Mouse (Mus musculus) heart, postnatal 0 days (tissue): ENCODE results near the gene Mrgpre. TPM values are rescaled to one million over a fixed set of nuclear protein-coding genes. Genes with fewer than 3 reads are reported as not detected.

Experiments
- ATAC-seq: fragments of 200-750 bp; cut with Nextera tagmentation; 2 replicates; pipeline ENCODE4 v1.8.0; 2017; ENCODE audit warnings: low read depth, moderate number of reproducible peaks, moderate library complexity; ENCODE audit not compliant: insufficient read depth
- DNase-seq: peaks from one replicate; pipeline ENCODE4 v3.0.0-alpha.2; 2016; ENCODE audit warnings: low spot score
- H3K27ac ChIP-seq: fragments of 300-500 bp; sonication (generic); 2 replicates; pipeline ENCODE4 v1.5.1; 2014; ENCODE audit warnings: low read depth, mild to moderate bottlenecking
- H3K27me3 ChIP-seq: fragments of 300-500 bp; sonication (generic); 2 replicates; pipeline ENCODE4 v1.6.1; 2014; ENCODE audit warnings: low read length, mixed read lengths; ENCODE audit not compliant: control insufficient read depth, insufficient read depth
- H3K36me3 ChIP-seq: fragments of 300-500 bp; sonication (generic); replicated peaks from 2 replicates; pipeline ENCODE4 v1.6.1; 2014; ENCODE audit warnings: low read length, mixed read lengths; ENCODE audit not compliant: control insufficient read depth, insufficient read depth
- H3K4me1 ChIP-seq: fragments of 300-500 bp; sonication (generic); 2 replicates; pipeline ENCODE4 v1.6.1; 2014; ENCODE audit warnings: antibody characterized with exemption; ENCODE audit not compliant: control insufficient read depth, insufficient read depth
- H3K4me2 ChIP-seq: fragments of 300-500 bp; sonication (generic); 2 replicates; pipeline ENCODE4 v1.6.1; 2014; ENCODE audit warnings: low read depth, mild to moderate bottlenecking, low read length, moderate library complexity
- H3K4me3 ChIP-seq: fragments of 300-500 bp; sonication (generic); 2 replicates; pipeline ENCODE4 v1.5.1; 2014; ENCODE audit warnings: low read depth, low read length
- H3K9ac ChIP-seq: fragments of 300-500 bp; sonication (generic); replicated peaks from 2 replicates; pipeline ENCODE4 v1.6.1; 2014; ENCODE audit warnings: low read depth, low read length, mixed read lengths
- H3K9me3 ChIP-seq: fragments of 300-500 bp; sonication (generic); replicated peaks from 2 replicates; pipeline ENCODE4 v1.6.1; 2016; ENCODE audit warnings: low read length; ENCODE audit not compliant: control insufficient read depth
- CTCF ChIP-seq: IDR thresholded peaks from 2 replicates; pipeline ENCODE4 v1.5.1; 2016; ENCODE audit warnings: antibody characterized with exemption, control low read depth, low read depth
- EP300 ChIP-seq: IDR thresholded peaks from 2 replicates; pipeline ENCODE4 v1.6.1; 2016; ENCODE audit warnings: antibody characterized with exemption, low read depth
- WGBS: fragments of 180-500 bp; shearing (Covaris S2); extraction: QIAGEN DNeasy Blood & Tissue Kit; methylation state at CpG from one replicate; pipeline ENCODE4 v1.1.7; 2014; 5-methylcytosine and 5-hydroxymethylcytosine counted together
- polyA plus RNA-seq: library from polyadenylated mRNA; unstranded; fragments of >200 nt; fragmentation: Nextera tagmentation; extraction: Ambion mirVana; gene quantifications from 2 replicates; pipeline ENCODE4 v1.2.1, GENCODE M21; 2015
- total RNA-seq: library from RNA; depleted of rRNA; stranded (reverse); fragments of >200 nt; gene quantifications from 2 replicates; pipeline ENCODE4 v1.2.3, GENCODE M21; 2014; ENCODE audit warnings: low replicate concordance

Gene Mrgpre
- total and polyA plus RNA-seq, 2 experiments from 2014 or later, result 0.92 to 3.9 TPM

GRCm38 (mm10) chr7:143819201-143819600, 34.9 kb upstream of the Mrgpre start:
- Histone ChIP-seq H3K27me3 (no peaks in the 10 kb centered on the region), H3K4me3 (no peak overlapping the region), H3K27ac (no peak overlapping the region), H3K9ac (no peak overlapping the region), H3K4me2 (no peak overlapping the region), H3K9me3 (no peaks in the 10 kb centered on the region), H3K36me3 (peaks cover 23% of the 10 kb centered on the region), H3K4me1 (peaks cover 13% of the 10 kb centered on the region)
- ATAC-seq (no peak), DNase-seq (no peak)
- WGBS, result 70% methylated on average over 4 of the region's 4 CpGs
- TF ChIP-seq CTCF (no peak), EP300 (no peak)

GRCm38 (mm10) chr7:143808909-143809308, 24.6 kb upstream of the Mrgpre start:
- peak; percentile 42 for TF ChIP-seq CTCF
- TF ChIP-seq EP300, result no peak
- H3K27me3 ChIP-seq, result no peaks in the 10 kb centered on the region
- no peaks in the 10 kb centered on the region for H3K9me3 ChIP-seq
- H3K27ac ChIP-seq, result no peak overlapping the region
- no peak overlapping the region for H3K4me3 ChIP-seq
- H3K36me3 ChIP-seq, result peaks cover 74% of the 10 kb centered on the region
- ATAC-seq, result no peak
- no peak overlapping the region for H3K4me2 ChIP-seq
- no peaks in the 10 kb centered on the region for H3K4me1 ChIP-seq
- H3K9ac ChIP-seq, result no peak overlapping the region
- no peak for DNase-seq
- 50% methylated on average over 1 of the region's 1 CpGs for WGBS

- H3K4me2 ChIP-seq, result no peak overlapping the region
- H3K36me3 ChIP-seq, result peaks cover 63% of the 10 kb centered on the region
- no peaks in the 10 kb centered on the region for H3K9me3 ChIP-seq
- ATAC-seq (no peak), DNase-seq (no peak)
- no peak overlapping the region for H3K27ac ChIP-seq
- no peak overlapping the region for H3K4me3 ChIP-seq
- H3K4me1 ChIP-seq, result no peaks in the 10 kb centered on the region
- 55% methylated on average over 5 of the region's 5 CpGs for WGBS
- no peak for TF ChIP-seq EP300
- H3K9ac ChIP-seq, result no peak overlapping the region
- H3K27me3 ChIP-seq, result no peaks in the 10 kb centered on the region
Measured at GRCm38 (mm10) chr7:143805199-143805624, 20.9 kb upstream of the Mrgpre start.

- H3K4me3 ChIP-seq, result no peak overlapping the region
- TF ChIP-seq CTCF (no peak), EP300 (no peak)
- ATAC-seq (no peak), DNase-seq (no peak)
- H3K27me3 ChIP-seq, result no peaks in the 10 kb centered on the region
- H3K27ac ChIP-seq, result no peak overlapping the region
- H3K9ac ChIP-seq, result no peak overlapping the region
- H3K36me3 ChIP-seq, result peaks cover 78% of the 10 kb centered on the region
- no peaks in the 10 kb centered on the region for H3K4me1 ChIP-seq
- H3K4me2 ChIP-seq, result no peak overlapping the region
- no peaks in the 10 kb centered on the region for H3K9me3 ChIP-seq
- 78% methylated on average over 8 of the region's 8 CpGs for WGBS
Measured at GRCm38 (mm10) chr7:143801195-143802065, 17.1 kb upstream of the Mrgpre start.

- Histone ChIP-seq H3K27me3 (no peaks in the 10 kb centered on the region), H3K4me3 (no peak overlapping the region), H3K9ac (no peak overlapping the region), H3K4me2 (no peak overlapping the region), H3K4me1 (no peaks in the 10 kb centered on the region), H3K9me3 (no peaks in the 10 kb centered on the region), H3K27ac (no peak overlapping the region), H3K36me3 (peaks cover 79% of the 10 kb centered on the region)
- TF ChIP-seq CTCF, result no peak
- no peak for TF ChIP-seq EP300
- no peak for DNase-seq
- 87% methylated on average over 1 of the region's 1 CpGs for WGBS
- no peak for ATAC-seq
Measured at GRCm38 (mm10) chr7:143800770-143801169, 16.5 kb upstream of the Mrgpre start.

- Histone ChIP-seq H3K4me2 (no peak overlapping the region), H3K9me3 (no peaks in the 10 kb centered on the region), H3K27me3 (no peaks in the 10 kb centered on the region), H3K9ac (no peak overlapping the region), H3K27ac (no peak overlapping the region), H3K4me1 (no peaks in the 10 kb centered on the region), H3K36me3 (peaks cover 74% of the 10 kb centered on the region), H3K4me3 (no peak overlapping the region)
- no peak for DNase-seq
- no peak for ATAC-seq
- TF ChIP-seq CTCF, result no peak
- 87% methylated on average over 4 of the region's 4 CpGs for WGBS
Measured at GRCm38 (mm10) chr7:143798783-143799182, 14.5 kb upstream of the Mrgpre start.
